Mouse (Mus musculus) urinary bladder, postnatal 4 days (tissue): ENCODE measurements around the gene Vkorc1l1.
"Not testable (repeated sequence)": the region's sequence is repeated elsewhere in the genome, so short reads cannot be mapped to it uniquely, and the experiment has no call there.

Source experiments
- DNase-seq, 2 experiments: peaks; one replicate each; pipeline ENCODE4 v3.0.0; 2021 to 2022; ENCODE audit warnings: low spot score in 2 of 2

The Vkorc1l1 gene

GRCm38 (mm10) chr5:129941495-129942045 lies at the start of gene Vkorc1l1:
Gene Vkorc1l1, plus strand, starts transcription at chr5:129941970.
- DNase-seq: peak; percentile 98 to 100

GRCm38 (mm10) chr5:129895198-129896088 lies 46.3 kb upstream of the Vkorc1l1 start, which contains the start of gene Zbed5:
Gene Zbed5, plus strand, starts transcription at chr5:129895723.
- peak; percentile 81 to 87 for DNase-seq

DNA sequence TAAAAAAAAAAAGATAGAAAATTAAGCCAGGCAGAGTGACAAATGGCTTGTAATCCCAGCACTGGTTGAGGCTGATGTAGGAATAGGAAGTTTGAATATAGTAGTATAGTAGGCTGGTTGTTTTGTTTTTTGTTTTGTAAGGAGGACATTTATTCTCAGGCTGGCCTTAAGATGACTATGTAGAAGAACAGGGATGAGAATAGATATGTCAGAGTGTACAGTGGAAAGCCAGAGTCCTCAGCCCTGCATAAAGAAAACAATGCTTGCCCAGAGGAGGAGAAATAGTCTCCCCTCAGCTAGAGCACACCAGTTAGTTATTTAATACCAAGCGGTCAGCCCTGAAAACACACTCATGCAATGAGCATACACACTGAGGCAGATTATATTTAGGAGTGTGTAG lies 43.3 kb upstream of the Vkorc1l1 start, which contains the start of gene Phkg1:
TSS of gene Phkg1 (minus strand) at position 101 of the 400 bp plus-strand sequence.
- DNase-seq: no peak

DNA sequence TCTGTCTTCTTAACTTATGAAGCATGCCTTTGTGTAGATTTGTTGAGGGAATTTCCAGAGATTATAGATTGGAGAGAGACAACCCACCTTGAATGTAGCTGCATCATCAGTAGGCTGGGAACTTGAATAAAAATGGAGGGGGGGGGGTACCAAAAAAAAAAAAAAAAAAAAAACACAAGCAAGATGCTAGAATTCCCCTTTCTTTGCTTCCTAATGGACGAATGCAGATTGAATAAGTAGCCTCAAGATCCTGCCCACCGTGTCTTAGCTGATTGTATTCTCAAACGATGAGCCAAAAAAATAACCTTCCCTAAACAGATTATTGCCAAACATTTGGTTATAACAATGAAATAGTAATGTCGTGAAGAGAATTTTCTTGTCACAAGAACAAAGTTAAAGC lies 34.0 kb upstream of the Vkorc1l1 start:
- no peak for DNase-seq

- peak; percentile 86 to 93 for DNase-seq
Measured at GRCm38 (mm10) chr5:129908242-129908965, 33.4 kb upstream of the Vkorc1l1 start, which contains the start of gene Nupr1l. Gene Nupr1l, plus strand, starts transcription at chr5:129908540.

DNA sequence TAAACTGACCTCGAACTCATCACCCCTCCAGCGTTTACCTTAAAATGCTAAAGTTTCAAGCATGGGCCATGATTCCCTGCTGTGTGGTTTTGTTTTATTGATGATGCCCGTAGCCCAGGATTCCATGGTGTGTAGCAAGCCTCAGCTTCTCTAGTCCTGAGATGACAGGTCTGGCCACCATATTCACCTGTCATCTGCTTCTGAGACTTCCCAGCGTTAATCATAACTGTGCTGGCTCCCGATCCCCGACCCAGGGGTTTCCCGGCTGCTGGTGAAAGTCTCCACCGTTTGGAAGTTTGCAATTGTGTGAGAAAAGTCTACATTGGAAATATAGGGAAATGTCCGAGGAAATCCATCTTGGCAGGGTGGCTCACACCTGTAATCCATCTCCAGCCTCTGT lies 32.6 kb upstream of the Vkorc1l1 start:
- DNase-seq: no peak

DNA sequence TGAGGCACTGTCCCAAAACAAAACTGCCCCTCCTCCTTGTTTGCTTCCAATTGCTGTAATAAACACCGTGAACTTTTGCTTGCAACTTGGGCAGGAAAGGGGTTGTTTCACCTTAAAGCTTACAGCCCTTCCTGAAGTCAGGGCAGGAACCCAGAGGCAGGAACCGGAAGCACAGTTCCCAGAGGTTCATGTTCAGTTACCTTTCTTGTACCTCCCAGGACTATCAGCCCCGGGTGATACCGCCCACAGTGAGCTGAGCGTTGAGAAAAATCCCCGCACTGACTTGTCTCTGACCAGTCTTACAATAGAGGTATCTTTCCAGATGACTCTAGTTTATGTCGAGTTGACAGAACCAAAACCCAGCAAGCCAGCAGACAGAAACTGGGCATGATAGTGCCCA lies 32.2 kb upstream of the Vkorc1l1 start:
- DNase-seq: no peak

- DNase-seq: no peak
Measured at GRCm38 (mm10) chr5:129914024-129914423, 27.7 kb upstream of the Vkorc1l1 start.

DNA sequence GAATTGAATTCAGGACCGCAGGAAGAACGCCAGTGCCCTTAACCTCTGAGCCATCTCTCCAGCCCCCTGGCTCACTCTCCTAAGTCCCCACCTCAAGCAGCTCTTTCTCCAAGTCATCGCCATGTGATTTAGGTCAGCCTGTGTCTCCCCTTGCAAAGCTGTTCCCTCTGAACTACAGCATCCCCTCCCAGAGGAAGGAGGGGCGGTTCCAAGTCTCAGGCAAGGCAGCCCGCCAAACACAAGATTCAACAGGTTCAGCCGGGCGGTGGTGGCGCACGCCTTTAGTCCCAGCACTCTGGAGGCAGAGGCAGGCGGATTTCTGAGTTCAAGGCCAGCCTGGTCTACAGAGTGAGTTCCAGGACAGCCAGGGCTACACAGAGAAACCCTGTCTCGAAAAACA lies 26.3 kb upstream of the Vkorc1l1 start:
- not testable (repeated sequence) for DNase-seq

DNA sequence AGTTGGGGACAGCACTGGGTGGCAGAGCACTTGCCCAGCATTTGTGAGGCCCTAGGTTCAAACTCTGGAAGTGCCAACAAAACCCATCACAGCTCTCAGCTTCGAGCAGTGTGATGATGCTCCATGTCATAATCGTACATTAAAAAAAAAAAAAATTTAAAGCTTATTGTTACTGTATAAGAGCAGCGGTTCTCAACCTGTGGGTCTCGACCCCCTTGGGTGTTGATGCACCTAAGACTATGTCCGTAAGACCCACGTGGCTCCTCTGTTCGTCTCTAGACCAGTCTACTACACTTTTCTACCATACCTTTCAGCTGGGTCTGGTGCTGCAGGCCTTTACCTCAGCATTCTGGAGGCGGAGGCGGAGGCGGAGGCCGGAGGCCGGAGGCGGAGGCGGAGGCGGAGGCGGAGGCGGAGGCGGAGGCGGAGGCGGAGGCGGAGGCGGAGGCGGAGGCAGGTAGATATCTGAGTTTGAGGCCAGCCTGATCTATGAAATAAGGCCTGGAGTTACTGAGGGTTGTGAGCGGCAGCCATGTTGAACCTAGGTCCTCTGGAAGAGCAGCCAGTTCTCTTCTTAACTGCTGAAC lies 23.6 kb upstream of the Vkorc1l1 start:
- DNase-seq: no peak

GRCm38 (mm10) chr5:129918752-129919151 lies 23.0 kb upstream of the Vkorc1l1 start:
- no peak for DNase-seq

DNA sequence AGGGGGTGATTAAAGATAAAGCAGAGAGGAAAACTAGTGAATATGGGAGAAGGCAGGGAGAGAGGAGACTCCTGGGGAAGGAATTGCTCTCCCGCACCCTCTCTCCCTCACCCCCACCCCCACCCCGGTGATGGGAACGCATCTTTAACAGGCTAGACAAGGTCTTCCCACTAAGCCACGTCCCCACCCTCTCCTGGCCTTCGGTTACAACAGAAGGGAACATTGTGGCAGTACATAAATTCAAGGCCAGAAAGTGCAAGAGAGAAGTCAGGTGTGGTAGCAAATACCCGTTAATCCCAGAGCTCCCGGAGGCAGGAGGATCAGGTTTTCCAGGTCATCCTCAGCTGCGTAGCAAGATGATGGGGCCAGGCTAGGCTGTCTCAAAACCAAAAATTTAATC lies 22.4 kb upstream of the Vkorc1l1 start:
- no peak for DNase-seq

- DNase-seq: no peak
Measured at GRCm38 (mm10) chr5:129921972-129922371, 19.8 kb upstream of the Vkorc1l1 start.

DNA sequence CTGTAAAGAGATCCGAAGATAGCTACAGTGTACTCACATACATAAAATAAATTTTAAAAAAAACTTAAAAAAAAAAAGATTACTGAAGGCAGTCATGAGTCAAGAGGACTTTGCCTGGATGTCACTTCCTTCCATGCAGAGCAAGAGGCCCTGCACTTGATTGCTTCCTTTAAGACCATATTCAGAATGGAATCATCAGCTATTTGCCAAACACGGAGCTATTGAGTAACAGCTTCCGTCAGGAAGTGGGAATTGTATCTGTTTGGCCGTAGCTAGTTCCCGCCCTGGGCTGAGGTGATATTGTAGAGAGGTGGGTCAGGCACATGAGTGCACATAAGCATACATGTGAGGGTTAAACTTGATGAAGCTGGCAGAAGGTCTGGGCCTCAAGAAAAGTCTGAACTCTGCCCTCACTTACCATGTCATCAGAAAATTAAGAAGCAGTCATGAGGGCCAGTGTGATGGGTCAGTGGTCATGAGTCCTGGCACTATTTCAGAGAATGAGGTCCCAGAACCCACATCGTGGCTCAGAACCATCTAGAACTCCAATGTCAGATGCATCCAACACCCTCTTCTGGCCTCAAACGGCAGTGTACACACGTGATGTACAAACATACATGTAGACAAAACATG lies 16.8 kb upstream of the Vkorc1l1 start:
- DNase-seq: no peak

- DNase-seq: no peak
Measured at GRCm38 (mm10) chr5:129925933-129926332, 15.8 kb upstream of the Vkorc1l1 start.

- DNase-seq: no peak
Measured at GRCm38 (mm10) chr5:129929924-129930855, 11.6 kb upstream of the Vkorc1l1 start.

DNA sequence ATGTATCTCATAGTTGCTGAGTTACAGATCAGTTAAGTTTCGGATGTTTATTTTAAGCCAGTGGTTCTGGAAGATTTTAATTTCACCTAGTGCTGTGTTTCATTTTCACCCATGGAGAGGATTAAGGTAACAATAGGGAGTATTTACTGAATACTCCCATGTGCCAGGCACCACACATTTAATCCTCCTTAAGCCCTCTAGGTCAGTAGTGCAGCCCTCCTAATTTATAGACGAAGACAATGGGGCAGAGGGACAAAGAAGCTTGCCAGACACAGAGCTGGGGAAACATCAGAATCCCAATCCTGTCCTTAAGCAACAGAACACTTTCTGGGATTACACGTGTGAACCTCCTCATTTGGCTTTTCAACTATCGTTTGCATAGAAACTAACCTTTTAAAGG lies 4.8 kb upstream of the Vkorc1l1 start:
- DNase-seq: no peak

- no peak for DNase-seq
Measured at GRCm38 (mm10) chr5:129940281-129940680, 1.5 kb upstream of the Vkorc1l1 start.

- DNase-seq: no peak
Measured at GRCm38 (mm10) chr5:129940736-129941494, 855 bp upstream of the Vkorc1l1 start.
